Mouse (Mus musculus): Measurements from ENCODE around the gene Krt9.

GRCm38 (mm10) chr11:100208542-100208941, 15.5 kb upstream of the Krt9 start:
- TF ChIP-seq POLR2A (IDR thresholded peaks at IDR 0.05; ENCODE audit: borderline replicate concordance, insufficient read depth, low read length): no peak
- TF ChIP-seq CTCF (IDR thresholded peaks at IDR 0.05; ENCODE audit: borderline replicate concordance, insufficient read depth, low read depth, low read length): no peak

All from cerebellum, adult 2 months (tissue).